Mouse (Mus musculus) cortical plate, adult 2 months (tissue): ENCODE results near the gene Arl13a.

ENCODE experiments used
- CTCF ChIP-seq: fragments of 200-500 bp; IDR thresholded peaks from 2 replicates; pipeline ENCODE4 v1.5.1; 2011; ENCODE audit warnings: mild to moderate bottlenecking, control low read depth, low read length; ENCODE audit not compliant: insufficient read depth; ENCODE audit errors: extremely low read depth
- POLR2A ChIP-seq: fragments of 200-500 bp; IDR thresholded peaks from 2 replicates; pipeline ENCODE4 v1.6.1; 2011; ENCODE audit warnings: mild to moderate bottlenecking, low read length, control low read depth; ENCODE audit not compliant: insufficient read depth; ENCODE audit errors: extremely low read depth

- TF ChIP-seq POLR2A (no peak), CTCF (no peak)
Observed at GRCm38 (mm10) chrX:134162826-134163225, 24.5 kb upstream of the Arl13a start.
